Mouse (Mus musculus) MN1 (cell line): ENCODE results near the gene Cd83.

Source experiments
- DNase-seq: peaks from one replicate; pipeline ENCODE4 v3.0.0-alpha.2; 2016; ENCODE audit warnings: low spot score

Gene Cd83

DNA sequence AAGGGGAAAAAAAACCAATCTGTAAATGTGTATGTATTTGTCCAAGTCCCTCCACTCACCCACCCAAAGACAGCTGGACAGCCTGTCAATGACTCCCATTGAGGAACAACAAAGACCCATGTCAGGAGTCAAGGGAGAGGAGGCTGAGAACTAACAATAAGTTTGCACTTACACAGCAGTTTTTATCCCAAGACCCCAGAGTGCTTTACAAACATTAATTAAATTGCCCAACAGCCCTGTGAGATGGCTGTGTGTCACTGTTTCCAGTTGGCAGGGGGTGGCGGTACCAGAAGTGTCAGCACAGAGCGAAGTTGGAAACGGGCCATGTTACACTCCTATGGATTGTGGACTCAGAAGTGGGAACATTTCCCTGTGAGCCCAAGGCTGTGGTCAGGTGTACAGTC is 22.7 kb downstream of the Cd83 start:
- DNase-seq = no peak

DNA sequence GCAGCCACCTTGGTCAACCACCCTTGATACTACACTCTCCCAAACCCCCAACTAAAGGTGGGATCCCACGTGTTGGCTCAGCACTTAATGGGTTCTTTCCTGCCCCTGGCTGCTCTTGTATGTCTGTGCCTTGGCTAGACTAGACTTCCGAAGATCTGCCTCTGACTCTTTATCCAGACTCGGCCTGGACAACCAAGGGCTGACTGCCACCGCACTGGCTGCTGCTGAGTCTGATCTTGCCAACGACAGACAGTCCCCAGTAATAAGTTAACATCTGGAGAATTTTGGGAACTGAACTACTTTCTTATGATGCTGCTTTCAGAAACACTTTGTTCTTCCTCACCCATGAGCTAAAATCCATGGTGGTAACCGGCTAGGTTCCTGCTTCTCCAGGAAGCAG is 26.0 kb downstream of the Cd83 start:
- no peak for DNase-seq

DNA sequence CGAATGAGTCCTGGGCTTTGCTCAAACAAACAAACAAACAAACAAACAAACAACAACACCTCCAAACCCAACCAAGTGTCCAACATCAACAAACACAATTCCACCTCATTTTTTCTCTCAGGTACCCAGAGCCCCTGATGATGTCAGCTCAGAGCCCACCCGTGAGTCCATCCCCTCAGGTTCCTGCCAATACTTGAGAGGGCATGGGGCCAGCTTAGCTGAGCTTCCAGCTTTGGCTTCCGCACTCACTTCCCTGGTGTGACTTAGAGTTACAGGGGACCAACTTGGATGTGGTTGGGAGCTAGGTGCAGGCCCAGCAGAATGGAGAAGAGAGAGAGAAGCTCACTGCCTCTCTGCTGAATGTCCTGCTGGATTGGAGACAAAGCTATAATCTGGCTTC is 27.3 kb downstream of the Cd83 start:
- DNase-seq = no peak

DNA sequence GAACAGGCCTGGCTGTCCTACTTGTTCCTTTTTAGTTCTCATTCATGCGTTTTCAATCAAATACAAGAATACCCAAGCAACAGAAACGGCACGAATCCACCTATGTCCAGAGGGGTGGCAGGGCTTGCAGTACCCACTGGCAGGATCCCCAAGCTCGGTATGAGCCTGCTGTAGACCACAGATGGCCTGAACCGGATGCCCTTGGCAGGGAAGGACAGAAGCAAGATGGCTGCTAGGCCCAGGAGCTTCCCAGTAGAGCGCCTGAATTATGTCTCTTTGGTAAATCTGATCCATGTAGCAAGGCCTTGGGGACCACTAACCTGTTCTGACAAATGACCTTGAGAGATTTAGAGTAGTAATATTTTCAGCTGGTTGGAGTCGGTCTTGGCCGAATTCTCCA is 28.9 kb downstream of the Cd83 start:
- no peak for DNase-seq

DNA sequence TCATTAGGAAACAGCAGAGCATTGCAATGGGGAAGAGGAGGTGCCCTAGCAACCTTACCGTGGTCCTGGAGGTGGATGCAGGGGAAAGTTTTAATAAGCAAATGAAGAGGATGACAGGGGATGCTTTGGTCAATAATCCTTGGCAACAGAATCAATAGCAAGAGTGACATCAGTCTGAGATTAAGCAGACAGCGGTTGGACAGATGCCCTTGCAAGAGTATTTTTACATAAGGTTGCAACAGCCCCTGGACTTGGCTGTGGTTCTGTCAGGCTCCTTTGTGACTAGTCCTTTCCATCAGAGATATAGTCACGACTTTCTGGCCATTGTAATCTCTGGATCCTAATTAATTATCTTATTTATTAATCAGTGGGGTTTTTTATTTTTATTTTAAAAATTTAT is 32.9 kb downstream of the Cd83 start:
- DNase-seq = peak; percentile 54

DNA sequence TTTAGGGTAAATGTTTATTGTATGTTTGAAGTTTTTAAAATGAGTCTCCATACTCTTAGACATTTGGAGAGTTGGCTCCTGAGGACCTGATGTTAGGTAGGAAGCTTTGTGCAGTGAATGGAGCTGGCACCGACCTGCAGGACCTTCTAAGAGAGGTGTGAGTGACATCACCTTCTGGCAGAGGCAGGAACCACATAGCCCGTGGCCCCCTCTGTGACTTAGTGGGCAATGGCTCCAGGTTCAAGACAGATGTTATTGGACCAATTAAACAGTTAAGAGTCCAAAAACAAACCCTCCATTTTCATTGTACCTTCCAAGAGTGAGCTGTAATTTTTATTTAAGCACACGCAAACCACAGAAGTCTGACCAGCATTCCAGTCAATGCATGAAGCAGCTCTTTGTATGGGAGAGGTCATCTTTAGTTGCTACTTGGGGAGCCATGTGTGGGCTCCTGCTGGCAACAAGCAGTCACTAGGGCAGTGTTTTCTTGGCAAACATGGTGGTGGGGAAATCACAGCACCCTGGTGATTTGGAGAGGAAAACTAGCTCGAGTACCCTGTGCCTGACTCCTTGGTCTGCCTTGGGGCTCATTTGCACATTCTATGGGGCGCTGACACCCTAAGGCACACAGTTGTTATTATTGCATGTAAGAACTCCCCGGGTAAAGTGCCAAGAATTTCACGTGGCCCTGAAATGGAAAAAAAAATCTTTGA is 33.9 kb downstream of the Cd83 start:
- DNase-seq = no peak

DNA sequence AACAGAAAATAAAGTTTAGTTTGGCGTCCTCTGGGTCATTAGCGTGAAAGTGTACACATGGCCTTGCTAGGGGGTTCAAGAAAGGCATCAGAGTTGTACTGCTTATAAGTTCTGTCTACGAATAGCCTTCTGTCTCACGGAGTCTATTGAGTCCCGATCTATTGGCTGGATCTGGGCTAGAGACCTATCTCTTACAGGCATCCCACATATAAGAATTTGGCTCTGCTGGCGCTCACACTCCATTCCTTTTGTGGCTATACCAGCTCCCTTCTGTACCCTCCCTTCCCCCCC is 34.4 kb downstream of the Cd83 start:
- DNase-seq = no peak

DNA sequence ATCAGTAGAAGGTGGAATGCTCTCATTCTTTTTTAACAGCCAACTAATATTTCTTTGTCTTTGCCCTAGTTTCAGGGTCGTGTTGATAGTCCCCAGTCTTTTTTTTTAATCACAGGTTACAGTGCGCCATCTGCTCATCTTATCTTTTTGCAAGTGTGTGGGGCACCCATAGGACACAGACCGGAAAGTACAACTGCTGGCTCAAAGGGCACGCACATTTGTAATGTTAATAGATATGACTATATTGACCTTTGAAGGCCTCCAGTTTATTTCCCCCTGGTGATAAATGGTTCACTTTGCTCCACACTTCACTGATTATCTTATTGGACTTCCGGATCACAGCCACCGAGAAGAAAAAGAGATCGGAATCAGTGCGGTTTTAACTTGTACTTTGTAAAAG is 35.5 kb downstream of the Cd83 start:
- DNase-seq = no peak

DNA sequence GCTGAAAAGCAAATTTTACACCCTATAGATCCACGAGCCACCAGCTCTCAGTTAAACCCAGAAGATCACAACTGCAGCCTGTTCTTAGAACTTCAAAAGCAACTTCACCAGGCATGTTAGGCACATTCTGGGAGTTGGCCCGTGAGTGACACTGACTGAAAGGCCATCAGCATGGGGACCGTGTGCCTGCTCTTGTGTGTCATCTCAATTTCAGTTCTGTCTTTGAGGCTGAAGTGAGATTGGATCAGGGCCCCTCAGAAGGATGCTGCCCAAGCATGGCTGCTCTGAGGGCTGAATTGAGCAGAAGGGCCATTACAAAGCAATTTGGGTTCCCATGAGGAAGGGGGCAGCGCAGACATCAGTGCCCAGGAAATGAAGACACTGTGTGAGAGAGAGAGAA is 37.7 kb downstream of the Cd83 start:
- no peak for DNase-seq

DNA sequence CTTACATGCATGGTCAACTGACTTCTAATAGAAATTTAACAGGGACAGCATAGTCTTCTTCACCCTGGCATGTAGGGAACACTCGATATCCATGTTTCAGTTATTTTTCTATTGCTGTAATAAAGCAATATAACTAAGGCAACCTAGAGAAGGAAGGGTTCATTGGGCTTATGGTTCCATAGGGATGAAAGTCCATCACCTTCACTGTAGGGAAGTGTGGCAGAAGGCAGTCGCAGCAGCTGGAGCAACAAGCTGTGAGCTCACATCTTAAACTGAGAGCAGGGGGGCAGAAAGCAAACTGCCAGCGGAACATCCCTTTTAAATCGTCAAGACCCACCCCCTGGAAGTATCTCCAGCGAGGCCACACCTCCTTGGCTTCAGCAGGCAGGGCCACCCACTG is 44.1 kb downstream of the Cd83 start:
- no peak for DNase-seq

DNA sequence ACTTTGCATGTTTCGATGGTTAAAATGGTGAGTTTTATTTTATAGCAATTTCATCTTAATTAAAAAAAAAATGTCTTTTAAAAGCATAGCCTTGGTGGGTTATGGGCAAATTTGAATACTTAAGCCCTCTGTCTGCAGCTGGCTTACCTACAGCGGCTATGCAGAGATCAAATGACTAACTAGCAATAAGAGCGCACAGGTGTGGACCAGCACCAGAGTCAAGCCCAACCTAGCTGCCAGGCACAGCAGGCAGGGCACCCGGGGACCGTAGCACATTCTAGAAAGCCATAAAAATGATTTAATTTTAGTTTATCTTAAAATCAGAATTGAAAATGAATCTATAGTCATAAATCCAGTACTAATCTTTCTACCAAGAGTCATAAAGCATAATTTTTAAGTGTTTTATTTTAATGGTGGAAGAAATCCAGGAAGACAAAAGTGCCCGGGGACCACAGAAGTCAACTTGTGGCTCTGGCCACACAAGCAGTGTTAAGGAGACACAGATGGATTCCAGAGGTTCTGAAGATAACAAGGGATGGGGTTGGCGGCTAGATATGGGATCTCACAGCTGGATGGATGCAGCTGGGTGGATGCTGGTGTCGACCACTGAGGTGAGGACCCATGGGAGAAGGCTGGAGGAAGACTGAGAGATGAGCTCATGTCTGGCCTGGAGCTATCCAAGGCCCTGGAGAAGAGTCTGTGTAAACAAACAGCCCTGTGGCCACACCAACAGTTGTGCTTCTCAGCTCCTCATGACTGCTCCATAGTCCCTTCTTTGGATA is 46.5 kb downstream of the Cd83 start:
- DNase-seq = no peak

DNA sequence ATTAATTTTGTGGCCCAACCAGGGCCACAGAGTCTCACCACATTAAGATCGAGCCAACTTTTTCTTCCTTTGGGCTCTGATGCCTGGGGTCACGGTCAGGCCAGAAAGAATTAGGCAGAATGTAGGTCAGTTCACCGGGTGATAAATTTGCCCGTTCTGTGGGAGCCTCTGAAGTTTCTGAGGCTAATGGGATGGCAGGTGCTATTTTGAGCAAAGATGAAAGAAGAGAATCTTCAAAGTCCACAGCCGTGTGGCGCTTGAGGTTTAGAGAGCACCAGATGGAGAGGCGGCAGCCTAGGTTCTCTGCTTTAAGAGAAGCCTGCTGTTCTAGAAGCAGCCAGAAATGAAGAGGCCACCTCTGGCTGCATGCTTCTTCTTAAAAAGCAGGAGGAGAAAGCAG is 48.2 kb downstream of the Cd83 start:
- no peak for DNase-seq

DNA sequence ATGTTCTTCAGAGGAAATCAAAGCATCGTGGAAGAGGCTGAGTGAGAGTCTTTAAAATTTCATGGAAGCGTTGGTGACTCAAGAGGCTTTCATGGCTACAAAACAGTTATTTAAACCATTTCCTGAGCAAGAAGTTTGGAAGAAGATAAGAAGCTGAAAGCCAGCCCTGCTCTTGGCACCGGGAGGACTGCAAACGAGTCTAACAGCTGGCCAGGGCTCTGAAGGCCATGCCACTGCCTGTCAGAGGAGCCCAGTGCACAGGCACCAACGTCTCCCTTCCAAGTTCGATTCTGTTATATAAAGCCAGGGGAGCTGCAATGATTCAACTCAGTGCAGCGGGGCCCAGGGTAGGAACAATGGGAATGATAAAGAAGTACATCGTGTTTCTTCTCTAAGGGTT is 51.8 kb downstream of the Cd83 start:
- no peak for DNase-seq

DNA sequence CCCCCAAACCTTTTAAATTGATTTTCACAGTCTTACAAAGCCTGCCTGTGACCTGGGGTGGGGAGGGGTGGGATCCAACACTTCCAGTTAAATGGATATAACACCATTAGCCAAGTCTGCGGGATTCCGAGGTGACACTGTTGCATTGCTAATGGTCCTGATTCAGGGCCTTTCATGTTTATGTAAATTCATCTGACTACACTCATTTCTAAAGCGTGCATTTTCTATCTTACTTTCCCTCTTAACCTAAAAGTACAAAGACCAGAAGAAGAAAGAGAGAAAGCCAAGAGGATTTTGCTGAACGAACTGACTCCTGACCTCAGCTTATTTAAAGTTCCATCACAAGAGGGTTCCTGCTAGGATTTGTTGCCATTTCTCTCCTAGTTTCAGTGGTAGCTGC is 53.2 kb downstream of the Cd83 start:
- no peak for DNase-seq

DNA sequence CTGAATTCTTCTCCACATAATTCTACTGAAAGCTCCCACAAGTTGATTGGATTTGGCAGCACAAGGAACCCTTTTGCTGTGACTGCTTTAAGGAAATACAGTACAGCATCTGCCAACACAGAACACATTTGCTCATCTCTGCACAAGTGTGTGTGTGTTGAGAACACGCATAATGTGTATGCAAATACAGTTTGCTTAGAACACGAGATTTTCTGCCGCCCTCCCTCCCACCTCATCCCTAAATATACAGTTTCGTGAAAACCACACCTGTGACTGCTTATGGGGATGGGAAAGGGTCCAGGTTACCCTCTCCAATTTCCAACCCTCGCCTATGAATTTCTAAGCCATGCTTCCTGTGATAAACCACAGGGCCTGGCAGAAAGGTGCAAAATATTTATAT is 60.6 kb downstream of the Cd83 start:
- no peak for DNase-seq

DNA sequence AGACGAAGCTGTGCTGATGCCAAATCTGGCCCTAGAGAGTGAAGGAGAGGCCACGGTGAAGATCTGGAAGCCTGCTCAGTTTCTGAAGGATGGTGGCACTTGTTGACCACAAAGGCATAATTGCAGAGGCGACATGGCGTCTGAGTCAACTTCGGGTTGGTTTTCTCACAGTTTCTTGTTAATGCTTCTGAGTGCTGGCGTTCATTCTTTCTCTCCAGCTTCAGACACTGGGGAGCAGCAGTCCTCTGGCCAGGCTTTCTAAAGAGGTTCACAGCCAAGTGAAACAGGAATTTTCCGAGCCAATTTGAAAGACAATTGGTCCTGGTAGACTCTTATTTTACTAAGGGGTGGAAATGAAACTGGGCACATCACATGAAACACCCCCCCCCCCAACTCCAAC is 62.6 kb downstream of the Cd83 start:
- no peak for DNase-seq

DNA sequence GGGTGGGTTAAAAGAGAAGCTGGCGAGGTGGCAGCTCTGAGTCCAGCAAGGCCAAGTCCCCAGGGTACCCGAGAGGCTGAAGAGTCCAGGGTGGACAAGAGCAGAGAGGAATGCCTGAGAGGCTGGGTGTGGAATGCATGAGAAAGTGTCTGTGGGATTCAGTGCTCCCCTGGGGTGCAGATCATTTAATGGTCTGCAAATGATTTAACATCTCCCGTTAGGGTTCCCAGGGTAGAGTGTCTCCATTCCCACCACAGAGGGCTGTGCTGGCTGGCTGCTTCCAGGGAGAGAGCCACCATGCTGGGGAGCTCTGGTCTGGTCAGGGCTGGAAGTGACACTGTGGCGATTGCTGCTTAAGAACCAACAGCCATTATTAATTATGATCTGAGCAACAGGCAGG is 65.2 kb downstream of the Cd83 start:
- no peak for DNase-seq

DNA sequence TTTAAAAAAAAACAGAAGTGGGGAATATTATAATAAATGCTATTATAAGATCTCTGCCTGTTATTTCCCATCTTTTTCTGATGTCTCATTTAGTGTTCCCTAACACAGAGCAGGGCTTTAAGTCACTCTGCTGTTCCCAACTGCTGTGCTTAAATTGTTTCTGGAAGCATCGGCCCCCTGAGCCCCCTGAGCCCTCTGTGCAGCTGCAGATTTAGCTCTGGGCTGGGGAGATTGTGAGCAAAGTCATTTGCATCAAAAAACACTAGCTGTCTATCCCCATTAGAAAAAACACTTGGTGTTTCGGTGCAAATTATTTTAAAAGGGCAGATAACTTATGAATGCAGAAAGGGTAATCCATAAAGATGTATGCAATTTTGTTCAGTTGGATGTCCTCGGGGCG is 66.5 kb downstream of the Cd83 start:
- DNase-seq = no peak
